Mouse (Mus musculus): Measurements from ENCODE around the gene Cdkn2c.

DNA sequence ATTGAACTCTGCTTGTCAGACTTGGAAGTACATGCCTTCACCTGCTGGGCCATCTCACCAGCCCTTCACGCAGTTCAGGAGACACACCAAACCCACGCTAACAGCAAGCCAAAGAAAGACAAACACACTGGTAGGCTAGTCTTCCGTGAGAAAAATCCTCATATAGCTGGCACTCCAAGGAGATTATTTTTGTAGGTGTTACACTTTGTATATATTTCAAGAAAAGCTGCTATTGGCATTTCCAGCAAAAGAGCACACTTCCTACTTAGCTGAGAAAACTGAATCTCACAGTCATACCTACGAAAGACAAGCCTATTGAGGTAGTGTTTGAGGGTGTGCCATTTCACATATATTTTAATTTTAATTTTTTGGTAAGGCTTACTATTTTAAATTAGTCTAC lies 36.0 kb downstream of the Cdkn2c start:
- TF ChIP-seq CTCF (IDR thresholded peaks at IDR 0.05; ENCODE audit: insufficient read depth, low read length) (no peak), POLR2A (IDR thresholded peaks at IDR 0.05; ENCODE audit: borderline replicate concordance, extremely low read depth, low read depth, low read length) (no peak)
